8 mouse cellular contexts compared by ENCODE assay signal in genomic region chr16:91547974-91548373, GRCm38 (mm10). TPM values are rescaled to one million over a fixed set of nuclear protein-coding genes. Genes with fewer than 3 reads are reported as not detected.
DNase-seq lines count a peak whose midpoint lies in the region; ATAC-seq lines count a peak whose summit lies in the region.

No protein-coding gene starts in this region.

- H3K4me1 ChIP-seq in lung, embryonic 15.5 days, result peaks cover 40% of the 10 kb centered on the region
- H3K4me1 ChIP-seq in limb, embryonic 12.5 days (replicated peaks), result peaks cover 30% of the 10 kb centered on the region
- peaks cover 24% of the 10 kb centered on the region for H3K4me1 ChIP-seq in neural tube, embryonic 12.5 days

- H3K4me2 ChIP-seq in lung, embryonic 15.5 days, result peak overlapping the region; percentile 60
- peak overlapping the region; percentile 77 for H3K4me2 ChIP-seq in limb, embryonic 12.5 days
- peak overlapping the region; percentile 76 for H3K4me2 ChIP-seq in neural tube, embryonic 12.5 days (replicated peaks)

- no peaks in the 10 kb centered on the region for H3K36me3 ChIP-seq in lung, embryonic 15.5 days
- H3K36me3 ChIP-seq in limb, embryonic 12.5 days, result peaks cover 6% of the 10 kb centered on the region; the same call in 1 of the 2 replicates
- no peaks in the 10 kb centered on the region for H3K36me3 ChIP-seq in neural tube, embryonic 12.5 days

- H3K27ac ChIP-seq in lung, embryonic 15.5 days, result no peak overlapping the region
- no peak overlapping the region for H3K27ac ChIP-seq in limb, embryonic 12.5 days
- H3K27ac ChIP-seq in neural tube, embryonic 12.5 days, result no peak overlapping the region

- no peaks in the 10 kb centered on the region for H3K9me3 ChIP-seq in lung, embryonic 15.5 days
- no peaks in the 10 kb centered on the region for H3K9me3 ChIP-seq in limb, embryonic 12.5 days
- no peaks in the 10 kb centered on the region for H3K9me3 ChIP-seq in neural tube, embryonic 12.5 days

- DNase-seq in lung, postnatal 14 days, result no peak
- DNase-seq in fat pad, adult 2 months (ENCODE audit: extremely low read depth, low read depth, low spot score), result peak; percentile 49
- DNase-seq in ovary, adult 18-20 months (ENCODE audit: low spot score), result no peak
- DNase-seq in cerebellum, adult 18-20 months, result no peak
- DNase-seq in spleen, adult 18-20 months, result no peak

- 48% methylated on average over 5 of the region's 5 CpGs for WGBS in lung, embryonic 15.5 days
- 28% methylated on average over 5 of the region's 5 CpGs for WGBS in limb, embryonic 12.5 days
- WGBS in neural tube, embryonic 12.5 days, result 19% methylated on average over 5 of the region's 5 CpGs

- peak overlapping the region; percentile 84 for H3K9ac ChIP-seq in lung, embryonic 15.5 days
- peak overlapping the region; percentile 97; the same call in 1 of the 2 replicates for H3K9ac ChIP-seq in limb, embryonic 12.5 days (replicated peaks)
- no peak overlapping the region for H3K9ac ChIP-seq in neural tube, embryonic 12.5 days

- no peak for ATAC-seq in lung, embryonic 15.5 days (ENCODE audit: borderline replicate concordance, extremely low read depth, low FRiP score, low TSS enrichment)
- ATAC-seq in limb, embryonic 12.5 days (ENCODE audit: insufficient number of reproducible peaks, insufficient read depth, low FRiP score, low TSS enrichment, low read depth), result no peak
- no peak for ATAC-seq in neural tube, embryonic 12.5 days (ENCODE audit: low FRiP score, low read depth)

- H3K4me3 ChIP-seq in lung, embryonic 15.5 days, result peak overlapping the region; percentile 76
- peak overlapping the region; percentile 91 for H3K4me3 ChIP-seq in limb, embryonic 12.5 days (replicated peaks)
- peak overlapping the region; percentile 93 for H3K4me3 ChIP-seq in neural tube, embryonic 12.5 days

- no peaks in the 10 kb centered on the region for H3K27me3 ChIP-seq in lung, embryonic 15.5 days
- H3K27me3 ChIP-seq in limb, embryonic 12.5 days, result no peaks in the 10 kb centered on the region
- H3K27me3 ChIP-seq in neural tube, embryonic 12.5 days (replicated peaks), result no peaks in the 10 kb centered on the region

RNA-seq across cellular contexts. Expression of gene Ifngr2, which starts 1.1 kb away (rescaled TPM):
- 47.9 and 50.2 TPM in 2 replicates for polyA plus RNA-seq in lung, embryonic 15.5 days (2015; fragmentation: Nextera tagmentation; extraction: Ambion mirVana)
- polyA plus RNA-seq in limb, embryonic 12.5 days (2016; fragmentation: Nextera tagmentation; extraction: Ambion mirVana), result 44.2 and 45.8 TPM in 2 replicates
- 46.9 TPM in 2 replicates for polyA plus RNA-seq in neural tube, embryonic 12.5 days (2016; fragmentation: Nextera tagmentation; extraction: Ambion mirVana)

RNA-seq across cellular contexts. Expression of gene Tmem50b, which starts 49.6 kb away (rescaled TPM):
- polyA plus RNA-seq in lung, embryonic 15.5 days (2015; fragmentation: Nextera tagmentation; extraction: Ambion mirVana), result 40.4 and 45.3 TPM in 2 replicates
- polyA plus RNA-seq in limb, embryonic 12.5 days (2016; fragmentation: Nextera tagmentation; extraction: Ambion mirVana), result 26.1 and 28.6 TPM in 2 replicates
- 58.0 and 58.5 TPM in 2 replicates for polyA plus RNA-seq in neural tube, embryonic 12.5 days (2016; fragmentation: Nextera tagmentation; extraction: Ambion mirVana)
